Comparison of ENCODE assay signal across 8 mouse cellular contexts in the genomic region with DNA sequence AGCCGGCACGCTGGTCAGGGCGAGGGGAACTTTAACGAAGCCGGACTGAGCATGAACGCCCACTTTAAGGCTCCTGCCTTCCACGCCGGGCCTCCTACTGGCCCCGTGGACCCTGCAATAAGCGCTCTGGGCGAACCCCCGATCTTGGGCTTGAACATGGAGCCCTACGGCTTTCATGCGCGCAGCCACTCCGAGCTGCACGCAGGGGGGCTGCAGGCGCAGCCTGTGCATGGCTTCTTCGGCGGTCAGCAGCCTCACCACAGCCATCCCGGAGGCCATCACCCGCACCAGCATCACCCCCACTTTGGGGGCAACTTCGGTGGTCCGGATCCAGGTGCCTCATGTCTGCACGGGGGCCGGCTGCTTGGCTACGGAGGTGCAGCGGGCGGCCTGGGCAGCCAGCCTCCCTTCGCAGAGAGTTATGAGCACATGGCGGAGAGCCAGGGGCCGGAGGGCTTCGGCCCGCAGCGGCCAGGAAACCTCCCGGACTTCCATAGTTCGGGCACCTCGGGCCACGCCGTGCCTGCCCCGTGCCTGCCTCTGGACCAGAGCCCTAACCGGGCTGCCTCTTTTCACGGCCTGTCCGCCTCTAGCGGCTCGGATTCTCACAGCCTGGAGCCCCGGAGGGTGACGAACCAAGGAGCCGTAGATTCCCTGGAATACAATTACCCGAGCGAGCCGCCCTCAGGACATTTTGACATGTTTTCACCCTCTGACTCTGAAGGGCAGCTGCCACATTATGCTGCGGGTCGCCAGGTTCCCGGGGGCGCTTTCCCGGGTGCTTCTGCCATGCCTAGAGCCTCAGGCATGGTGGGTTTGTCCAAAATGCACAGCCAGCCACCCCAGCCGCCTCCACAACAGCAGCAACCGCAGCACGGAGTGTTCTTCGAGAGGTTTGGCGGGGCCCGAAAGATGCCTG. TPM values are rescaled to one million over a fixed set of nuclear protein-coding genes. Genes with fewer than 3 reads are reported as not detected.
DNase-seq lines count a peak whose midpoint lies in the region; ATAC-seq and TF ChIP-seq lines count a peak whose summit lies in the region.

No protein-coding gene starts in this region.

- H3K4me1 ChIP-seq in kidney, adult 2 months (ENCODE audit: control insufficient read depth, insufficient read depth, low read length) = no peaks in the 10 kb centered on the region
- H3K4me1 ChIP-seq in heart, embryonic 13.5 days = peaks cover 74% of the 10 kb centered on the region
- H3K4me1 ChIP-seq in neural tube, embryonic 11.5 days (ENCODE audit: control insufficient read depth, insufficient read depth, low read length) = peaks cover 66% of the 10 kb centered on the region

- H3K9me3 ChIP-seq in heart, embryonic 13.5 days = no peaks in the 10 kb centered on the region
- no peaks in the 10 kb centered on the region for H3K9me3 ChIP-seq in neural tube, embryonic 11.5 days (ENCODE audit: control insufficient read depth, low read length)

- 8% methylated on average over 63 of the region's 63 CpGs for WGBS in kidney, adult 2 months
- 2% methylated on average over 62 of the region's 63 CpGs for WGBS in heart, embryonic 13.5 days
- under 1% methylated on average over 59 of the region's 63 CpGs for WGBS in neural tube, embryonic 11.5 days

- H3K4me2 ChIP-seq in heart, embryonic 13.5 days = peak overlapping the region; percentile 94
- peak overlapping the region; percentile 97 for H3K4me2 ChIP-seq in neural tube, embryonic 11.5 days (ENCODE audit: low read depth)

- peak; percentile 24 for DNase-seq in kidney, adult 2 months
- DNase-seq in kidney, adult 8-10 months = no peak
- DNase-seq in brain, embryonic 14.5 days (ENCODE audit: low read depth) = peak; percentile 61
- DNase-seq in kidney, postnatal 4 days = peak; percentile 59 to 72
- DNase-seq in neural tube, embryonic 11.5 days (ENCODE audit: low spot score) = peak; percentile 61
- no peak for DNase-seq in spleen, adult 18-20 months
- DNase-seq in cerebellum, adult 11 months = no peak

- H3K4me3 ChIP-seq in kidney, adult 2 months (ENCODE audit: insufficient read depth, low read depth, low read length) = peak overlapping the region; percentile 37
- peak overlapping the region; percentile 92 for H3K4me3 ChIP-seq in heart, embryonic 13.5 days
- H3K4me3 ChIP-seq in neural tube, embryonic 11.5 days (ENCODE audit: low read depth, low read length) = peak overlapping the region; percentile 95

- no peak overlapping the region for H3K27ac ChIP-seq in kidney, adult 2 months (ENCODE audit: insufficient read depth, low read depth, low read length)
- H3K27ac ChIP-seq in heart, embryonic 13.5 days (replicated peaks) = no peak overlapping the region; the same call in 1 of the 2 replicates
- H3K27ac ChIP-seq in neural tube, embryonic 11.5 days (ENCODE audit: low read depth, low read length) = peak overlapping the region; percentile 14; the same call in 1 of the 2 replicates

- peaks cover 2% of the 10 kb centered on the region; the same call in 1 of the 2 replicates for H3K27me3 ChIP-seq in kidney, adult 2 months (replicated peaks; ENCODE audit: control insufficient read depth, insufficient read depth, low read length)
- H3K27me3 ChIP-seq in heart, embryonic 13.5 days (replicated peaks) = peaks cover 53% of the 10 kb centered on the region
- H3K27me3 ChIP-seq in neural tube, embryonic 11.5 days (ENCODE audit: control insufficient read depth, insufficient read depth, low read length) = 0 out of 2 replicates have a peak, but pooled peaks cover 5% of the 10 kb centered on the region

- TF ChIP-seq POLR2A in kidney, adult 2 months (IDR thresholded peaks at IDR 0.05; ENCODE audit: low read depth, low read length) = no peak
- TF ChIP-seq POLR2A in brain, embryonic 14.5 days (IDR thresholded peaks at IDR 0.05; ENCODE audit: borderline replicate concordance, extremely low read depth, insufficient read depth, insufficient read length, poor library complexity, severe bottlenecking) = no peak

- H3K9ac ChIP-seq in heart, embryonic 13.5 days = peak overlapping the region; percentile 97
- peak overlapping the region; percentile 96 for H3K9ac ChIP-seq in neural tube, embryonic 11.5 days (ENCODE audit: low read length)

- TF ChIP-seq CTCF in kidney, adult 2 months (conservative IDR thresholded peaks at IDR 0.05; ENCODE audit: insufficient read depth, insufficient read length, low read depth, low read length) = no peak
- TF ChIP-seq CTCF in brain, embryonic 14.5 days (IDR thresholded peaks at IDR 0.05; ENCODE audit: borderline replicate concordance, extremely low read depth, insufficient read depth, insufficient read length) = no peak

- H3K36me3 ChIP-seq in kidney, adult 2 months (ENCODE audit: control insufficient read depth, insufficient read depth, low read length) = no peaks in the 10 kb centered on the region
- peaks cover 34% of the 10 kb centered on the region for H3K36me3 ChIP-seq in heart, embryonic 13.5 days
- peaks cover 8% of the 10 kb centered on the region for H3K36me3 ChIP-seq in neural tube, embryonic 11.5 days (ENCODE audit: control insufficient read depth, insufficient read depth, low read length)

- no peak for ATAC-seq in heart, embryonic 13.5 days (ENCODE audit: extremely low read depth, insufficient number of reproducible peaks, low FRiP score, low TSS enrichment)
- ATAC-seq in neural tube, embryonic 11.5 days (ENCODE audit: insufficient read depth, low FRiP score, low TSS enrichment) = no peak

RNA-seq across cellular contexts. Expression of a gene that starts 1.3 kb away (rescaled TPM):
- 1.1 and 1.4 TPM in 2 replicates for polyA plus RNA-seq in kidney, adult 2 months (2012; rRNA removed)
- polyA plus RNA-seq in brain, embryonic 14.5 days (2012; rRNA removed) = 46.8 and 54.3 TPM in 2 replicates
- 7.2 and 8.2 TPM in 2 replicates for polyA plus RNA-seq in heart, embryonic 13.5 days (2015; fragmentation: Nextera tagmentation; extraction: Ambion mirVana)
- 25.6 and 27.3 TPM in 2 replicates for polyA plus RNA-seq in neural tube, embryonic 11.5 days (2014; fragmentation: Nextera tagmentation; extraction: Ambion mirVana)

Comparison
In these comparisons a context has a peak if more than half of its experiments do, and no peak if none do; other contexts are left out.
1. DNase-seq: peak in kidney, adult 2 months (single experiment), brain, embryonic 14.5 days (single experiment), kidney, postnatal 4 days (2 of 2) and neural tube, embryonic 11.5 days (single experiment); none in kidney, adult 8-10 months (0 of 2), spleen, adult 18-20 months (0 of 2) and cerebellum, adult 11 months (single experiment).
2. H3K4me3 ChIP-seq: peak in every context shown above with its lines; median percentile 95 in neural tube, embryonic 11.5 days; 92 in heart, embryonic 13.5 days; 37 in kidney, adult 2 months.